Mouse (Mus musculus) forebrain, postnatal 0 days (tissue): ENCODE measurements around the gene Ormdl1. TPM values are rescaled to one million over a fixed set of nuclear protein-coding genes. Genes with fewer than 3 reads are reported as not detected.
"Not testable (repeated sequence)": the region's sequence is repeated elsewhere in the genome, so short reads cannot be mapped to it uniquely, and the experiment has no call there.

Experiments
- ATAC-seq: fragments of 200-750 bp; cut with Nextera tagmentation; 2 replicates; pipeline ENCODE4 v1.8.0; 2017; ENCODE audit warnings: mild to moderate bottlenecking, moderate library complexity
- DNase-seq: peaks from one replicate; pipeline ENCODE4 v3.0.0-alpha.2; 2015
- H3K27ac ChIP-seq: fragments of 300-500 bp; sonication (generic); 2 replicates; pipeline ENCODE4 v1.5.1; 2014; ENCODE audit warnings: low read depth, mild to moderate bottlenecking, antibody characterized with exemption, low read length, moderate library complexity, mixed read lengths
- H3K27me3 ChIP-seq: fragments of 300-500 bp; sonication (generic); 2 replicates; pipeline ENCODE4 v1.6.1; 2014; ENCODE audit warnings: mild to moderate bottlenecking, low read length, mixed read lengths; ENCODE audit not compliant: insufficient read depth
- H3K36me3 ChIP-seq: fragments of 300-500 bp; sonication (generic); 2 replicates; pipeline ENCODE4 v1.6.1; 2014; ENCODE audit warnings: mild to moderate bottlenecking, moderate library complexity; ENCODE audit not compliant: insufficient read depth
- H3K4me1 ChIP-seq: fragments of 300-500 bp; sonication (generic); 2 replicates; pipeline ENCODE4 v1.6.1; 2014; ENCODE audit warnings: antibody characterized with exemption; ENCODE audit not compliant: insufficient read depth
- H3K4me2 ChIP-seq: fragments of 300-500 bp; sonication (generic); 2 replicates; pipeline ENCODE4 v1.6.1; 2014; ENCODE audit warnings: low read depth, mild to moderate bottlenecking, moderate library complexity
- H3K4me3 ChIP-seq: fragments of 300-500 bp; sonication (generic); 2 replicates; pipeline ENCODE4 v1.5.1; 2014; ENCODE audit warnings: low read depth, low read length, mixed read lengths
- H3K9ac ChIP-seq: fragments of 300-500 bp; sonication (generic); 2 replicates; pipeline ENCODE4 v1.6.1; 2014; ENCODE audit warnings: mild to moderate bottlenecking
- H3K9me3 ChIP-seq: fragments of 300-500 bp; sonication (generic); 2 replicates; pipeline ENCODE4 v1.6.1; 2016; ENCODE audit warnings: low read length
- CTCF ChIP-seq: sonication (generic); IDR thresholded peaks from 2 replicates; pipeline ENCODE4 v1.5.1; 2016; ENCODE audit warnings: antibody characterized with exemption, control low read depth, low read depth
- WGBS: fragments of 180-500 bp; shearing (Covaris S2); extraction: QIAGEN DNeasy Blood & Tissue Kit; methylation state at CpG from one replicate; pipeline ENCODE4 v1.1.7; 2014; 5-methylcytosine and 5-hydroxymethylcytosine counted together
- polyA plus RNA-seq: library from polyadenylated mRNA; unstranded; fragments of >200 nt; fragmentation: Nextera tagmentation; extraction: Ambion mirVana; gene quantifications from 2 replicates; pipeline ENCODE4 v1.2.1, GENCODE M21; 2015
- total RNA-seq: library from RNA; depleted of rRNA; stranded (reverse); fragments of >200 nt; gene quantifications from 2 replicates; pipeline ENCODE4 v1.2.3, GENCODE M21; 2014

Gene Ormdl1
- total and polyA plus RNA-seq, 2 experiments from 2014 or later, result 38.1 to 42.3 TPM

GRCm38 (mm10) chr1:53312989-53313967 lies 16.4 kb downstream of the Ormdl1 start, which contains the start of gene Osgepl1:
TSS of gene Osgepl1 (plus strand) at chr1:53313624.
- H3K9ac ChIP-seq, result peak within 1 kb of the TSS; percentile 70
- peak; percentile 56 for TF ChIP-seq CTCF
- DNase-seq, result peak; percentile 93
- no peaks in the 10 kb centered on the region for H3K27me3 ChIP-seq
- H3K4me1 ChIP-seq, result 0 out of 2 replicates have a peak, but pooled peaks cover 6% of the 10 kb centered on the region
- peaks cover 6% of the 10 kb centered on the region; the same call in 1 of the 2 replicates for H3K36me3 ChIP-seq
- peak within 1 kb of the TSS; percentile 78 for H3K27ac ChIP-seq
- 2% methylated on average over 27 of the region's 27 CpGs for WGBS
- H3K4me2 ChIP-seq, result peak within 1 kb of the TSS; percentile 62
- peak within 1 kb of the TSS; percentile 72 for H3K4me3 ChIP-seq
- no peaks in the 10 kb centered on the region for H3K9me3 ChIP-seq
- ATAC-seq, result peak; percentile 99

GRCm38 (mm10) chr1:53321662-53322344 lies 24.9 kb downstream of the Ormdl1 start:
- peaks cover 11% of the 10 kb centered on the region; the same call in 1 of the 2 replicates for H3K36me3 ChIP-seq
- H3K27me3 ChIP-seq, result no peaks in the 10 kb centered on the region
- WGBS, result 97% methylated on average over 4 of the region's 4 CpGs
- TF ChIP-seq CTCF, result no peak
- no peak overlapping the region for H3K4me3 ChIP-seq
- H3K4me2 ChIP-seq, result no peak overlapping the region
- H3K4me1 ChIP-seq, result no peaks in the 10 kb centered on the region
- ATAC-seq (no peak), DNase-seq (no peak)
- no peak overlapping the region for H3K27ac ChIP-seq
- no peak overlapping the region for H3K9ac ChIP-seq
- no peaks in the 10 kb centered on the region for H3K9me3 ChIP-seq

- DNase-seq (no peak), ATAC-seq (no peak)
- Histone ChIP-seq H3K9me3 (no peaks in the 10 kb centered on the region), H3K9ac (no peak overlapping the region), H3K4me2 (no peak overlapping the region), H3K4me3 (no peak overlapping the region), H3K27me3 (no peaks in the 10 kb centered on the region), H3K27ac (no peak overlapping the region), H3K4me1 (no peaks in the 10 kb centered on the region), H3K36me3 (0 out of 2 replicates have a peak, but pooled peaks cover 4% of the 10 kb centered on the region)
- TF ChIP-seq CTCF, result no peak
- 92% methylated on average over 5 of the region's 5 CpGs for WGBS
Measured at GRCm38 (mm10) chr1:53323254-53323653, 26.4 kb downstream of the Ormdl1 start.

GRCm38 (mm10) chr1:53324277-53324676 lies 27.4 kb downstream of the Ormdl1 start:
- no peaks in the 10 kb centered on the region for H3K9me3 ChIP-seq
- H3K36me3 ChIP-seq, result 0 out of 2 replicates have a peak, but pooled peaks cover 4% of the 10 kb centered on the region
- H3K27me3 ChIP-seq, result no peaks in the 10 kb centered on the region
- H3K27ac ChIP-seq, result no peak overlapping the region
- DNase-seq, result no peak
- no peak for TF ChIP-seq CTCF
- no peak overlapping the region for H3K4me3 ChIP-seq
- ATAC-seq, result no peak
- no peak overlapping the region for H3K9ac ChIP-seq
- no peak overlapping the region for H3K4me2 ChIP-seq
- 100% methylated on average over 1 of the region's 1 CpGs for WGBS
- H3K4me1 ChIP-seq, result no peaks in the 10 kb centered on the region

- Histone ChIP-seq H3K27ac (no peak overlapping the region), H3K9ac (no peak overlapping the region), H3K27me3 (no peaks in the 10 kb centered on the region), H3K4me3 (no peak overlapping the region), H3K4me1 (no peaks in the 10 kb centered on the region), H3K9me3 (no peaks in the 10 kb centered on the region), H3K4me2 (no peak overlapping the region), H3K36me3 (0 out of 2 replicates have a peak, but pooled peaks cover 4% of the 10 kb centered on the region)
- no peak for DNase-seq
- TF ChIP-seq CTCF, result no peak
- 97% methylated on average over 5 of the region's 5 CpGs for WGBS
- no peak for ATAC-seq
Measured at GRCm38 (mm10) chr1:53324827-53325494, 28.1 kb downstream of the Ormdl1 start.

GRCm38 (mm10) chr1:53333527-53333926 lies 36.6 kb downstream of the Ormdl1 start:
- H3K9ac ChIP-seq, H3K27me3 ChIP-seq, ATAC-seq, H3K27ac ChIP-seq, H3K9me3 ChIP-seq, H3K4me3 ChIP-seq, DNase-seq, H3K4me1 ChIP-seq, H3K4me2 ChIP-seq, H3K36me3 ChIP-seq: not testable (repeated sequence)
- 86% methylated on average over 5 of the region's 5 CpGs for WGBS
